Mouse (Mus musculus) bone marrow, adult 2 months (tissue): ENCODE results near the gene Ppef1.

ENCODE experiments used
- CTCF ChIP-seq: fragments of 200-500 bp; IDR thresholded peaks from 2 replicates; pipeline ENCODE4 v1.5.1; 2011; ENCODE audit warnings: low read length, control low read depth; ENCODE audit not compliant: control insufficient read depth, insufficient read depth
- POLR2A ChIP-seq: fragments of 200-500 bp; IDR thresholded peaks from 2 replicates; pipeline ENCODE4 v1.6.1; 2011; ENCODE audit warnings: low read depth, mild to moderate bottlenecking, control low read depth, low read length, borderline replicate concordance; ENCODE audit not compliant: control insufficient read depth

DNA sequence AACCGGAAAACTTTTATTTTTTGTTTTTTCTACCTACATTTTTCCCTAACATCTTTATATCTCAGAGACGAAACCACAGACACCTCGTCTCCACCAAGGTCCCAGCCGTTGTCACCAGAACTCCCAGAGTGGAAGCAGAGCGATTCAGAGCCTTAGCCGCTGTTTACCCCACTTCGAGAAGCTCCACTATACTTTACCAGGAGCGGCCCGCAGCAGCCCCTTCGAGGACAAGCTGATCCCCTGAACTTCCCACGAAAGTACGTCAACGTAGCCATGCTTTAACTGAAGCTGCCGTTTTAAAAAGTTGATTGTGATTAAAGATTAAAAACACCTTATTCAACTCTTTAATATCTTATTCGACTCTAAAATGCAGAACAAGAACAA is 30.7 kb upstream of the Ppef1 start:
- no peak for TF ChIP-seq CTCF
- no peak for TF ChIP-seq POLR2A
